Mouse (Mus musculus) neural tube, embryonic 11.5 days (tissue): ENCODE measurements around the gene Tox4. TPM values are rescaled to one million over a fixed set of nuclear protein-coding genes. Genes with fewer than 3 reads are reported as not detected.

ENCODE experiments used
- ATAC-seq: fragments of 200-750 bp; cut with Nextera tagmentation; 2 replicates; pipeline ENCODE4 v1.8.0; 2017; ENCODE audit warnings: moderate number of reproducible peaks, mild to moderate bottlenecking, moderate TSS enrichment, moderate library complexity; ENCODE audit not compliant: insufficient read depth, low FRiP score, low TSS enrichment
- DNase-seq: peaks from one replicate; pipeline ENCODE4 v3.0.0-alpha.2; 2015; ENCODE audit warnings: low spot score
- H3K27ac ChIP-seq: fragments of 300-500 bp; sonication (generic); 2 replicates; pipeline ENCODE4 v1.5.1; 2014; ENCODE audit warnings: low read depth, mild to moderate bottlenecking, low read length
- H3K27me3 ChIP-seq: fragments of 300-500 bp; sonication (generic); 2 replicates; pipeline ENCODE4 v1.6.1; 2014; ENCODE audit warnings: mild to moderate bottlenecking, low read length, mixed read lengths; ENCODE audit not compliant: control insufficient read depth, insufficient read depth
- H3K36me3 ChIP-seq: fragments of 300-500 bp; sonication (generic); 2 replicates; pipeline ENCODE4 v1.6.1; 2014; ENCODE audit warnings: mild to moderate bottlenecking, low read length, moderate library complexity, mixed read lengths; ENCODE audit not compliant: control insufficient read depth, insufficient read depth
- H3K4me1 ChIP-seq: fragments of 300-500 bp; sonication (generic); 2 replicates; pipeline ENCODE4 v1.6.1; 2014; ENCODE audit warnings: low read length, mixed read lengths; ENCODE audit not compliant: control insufficient read depth, insufficient read depth
- H3K4me2 ChIP-seq: fragments of 300-500 bp; sonication (generic); 2 replicates; pipeline ENCODE4 v1.6.1; 2014; ENCODE audit warnings: low read depth, mild to moderate bottlenecking, moderate library complexity
- H3K4me3 ChIP-seq: fragments of 300-500 bp; sonication (generic); 2 replicates; pipeline ENCODE4 v1.5.1; 2014; ENCODE audit warnings: low read depth, low read length
- H3K9ac ChIP-seq: fragments of 300-500 bp; sonication (generic); 2 replicates; pipeline ENCODE4 v1.6.1; 2014; ENCODE audit warnings: mild to moderate bottlenecking, low read length
- H3K9me3 ChIP-seq: fragments of 300-500 bp; sonication (generic); 2 replicates; pipeline ENCODE4 v1.6.1; 2016; ENCODE audit warnings: low read length; ENCODE audit not compliant: control insufficient read depth
- WGBS: fragments of 180-500 bp; shearing (Covaris S2); extraction: QIAGEN DNeasy Blood & Tissue Kit; methylation state at CpG from one replicate; pipeline ENCODE4 v1.1.7; 2014; 5-methylcytosine and 5-hydroxymethylcytosine counted together
- polyA plus RNA-seq: library from polyadenylated mRNA; unstranded; fragments of >200 nt; fragmentation: Nextera tagmentation; extraction: Ambion mirVana; gene quantifications from 2 replicates; pipeline ENCODE4 v1.2.1, GENCODE M21; 2014

The Tox4 gene
- 52.0 and 54.9 TPM in 2 replicates for polyA plus RNA-seq

GRCm38 (mm10) chr14:52278932-52279746 is at the start of gene Tox4, which contains the start of gene Rab2b:
Tox4 (plus strand) TSS chr14:52279146.
Rab2b (minus strand) TSS chr14:52279545.
- Histone ChIP-seq H3K4me2 (peak within 1 kb of the TSS; percentile 61), H3K9me3 (no peaks in the 10 kb centered on the region), H3K36me3 (peaks cover 2% of the 10 kb centered on the region; the same call in 1 of the 2 replicates), H3K27ac (peak within 1 kb of the TSS; percentile 51), H3K27me3 (no peaks in the 10 kb centered on the region), H3K4me3 (peak within 1 kb of the TSS; percentile 94), H3K9ac (peak within 1 kb of the TSS; percentile 75), H3K4me1 (peaks cover 6% of the 10 kb centered on the region)
- WGBS, result under 1% methylated on average over 65 of the region's 66 CpGs
- ATAC-seq (peak; percentile 98), DNase-seq (peak; percentile 99)

DNA sequence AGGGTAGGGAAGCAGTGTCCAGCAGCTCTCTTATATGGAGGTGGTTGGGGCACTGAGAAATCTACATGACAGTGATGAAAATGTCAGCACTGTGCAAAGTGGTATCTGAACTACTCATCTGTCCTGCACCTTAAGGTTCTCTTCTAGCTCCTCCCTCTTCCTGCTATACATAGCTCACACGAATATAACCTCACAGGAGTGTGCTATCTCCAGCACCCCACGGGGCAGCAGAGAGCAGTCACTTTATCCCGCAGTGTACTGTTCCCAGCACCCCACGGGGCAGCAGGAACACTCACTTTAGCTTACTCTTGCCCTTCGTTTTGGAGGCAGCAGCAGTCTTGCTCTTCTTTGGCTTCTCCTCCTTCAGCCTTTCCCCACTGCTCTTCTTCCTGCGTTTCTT is 46.7 kb upstream of the Tox4 start:
- H3K9me3 ChIP-seq, result no peaks in the 10 kb centered on the region
- H3K27ac ChIP-seq, result no peak overlapping the region
- no peaks in the 10 kb centered on the region for H3K4me1 ChIP-seq
- no peak overlapping the region for H3K4me3 ChIP-seq
- H3K4me2 ChIP-seq, result no peak overlapping the region
- WGBS, result 84% methylated on average over 6 of the region's 6 CpGs
- no peak overlapping the region for H3K9ac ChIP-seq
- peaks cover 21% of the 10 kb centered on the region for H3K36me3 ChIP-seq
- H3K27me3 ChIP-seq, result no peaks in the 10 kb centered on the region
- no peak for DNase-seq
- ATAC-seq, result no peak

GRCm38 (mm10) chr14:52235165-52235564 is 43.8 kb upstream of the Tox4 start:
- Histone ChIP-seq H3K9ac (no peak overlapping the region), H3K27me3 (no peaks in the 10 kb centered on the region), H3K9me3 (no peaks in the 10 kb centered on the region), H3K27ac (no peak overlapping the region), H3K4me1 (no peaks in the 10 kb centered on the region), H3K36me3 (peaks cover 18% of the 10 kb centered on the region), H3K4me2 (no peak overlapping the region), H3K4me3 (no peak overlapping the region)
- ATAC-seq, result no peak
- no peak for DNase-seq
- WGBS, result 94% methylated on average over 7 of the region's 7 CpGs

DNA sequence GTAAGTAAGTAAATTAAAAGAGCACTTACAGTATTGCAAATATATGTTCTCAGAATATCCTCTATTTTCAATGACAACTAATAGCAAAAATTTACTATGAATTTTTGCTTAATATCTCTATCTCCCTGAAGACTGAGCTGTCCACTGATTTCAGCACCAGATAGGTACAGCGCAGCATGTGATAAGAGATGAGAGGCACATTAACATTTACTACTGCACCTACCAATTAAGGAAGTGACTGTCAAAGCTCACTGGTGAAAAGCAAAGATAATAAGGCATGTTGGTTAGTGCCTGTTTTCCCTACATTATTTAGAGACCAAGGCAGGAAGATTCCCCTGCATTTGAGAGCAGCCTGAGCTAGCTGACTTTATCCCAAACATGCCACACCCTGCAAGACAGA is 42.7 kb upstream of the Tox4 start:
- no peak for ATAC-seq
- no peak for DNase-seq
- H3K9me3 ChIP-seq, result no peaks in the 10 kb centered on the region
- no peak overlapping the region for H3K4me2 ChIP-seq
- H3K36me3 ChIP-seq, result peaks cover 16% of the 10 kb centered on the region
- H3K4me3 ChIP-seq, result no peak overlapping the region
- no peak overlapping the region for H3K9ac ChIP-seq
- WGBS, result 94% methylated on average over 1 of the region's 1 CpGs
- H3K4me1 ChIP-seq, result no peaks in the 10 kb centered on the region
- no peaks in the 10 kb centered on the region for H3K27me3 ChIP-seq
- H3K27ac ChIP-seq, result no peak overlapping the region

GRCm38 (mm10) chr14:52244041-52244689 is 34.8 kb upstream of the Tox4 start:
- peak overlapping the region; percentile 72 for H3K9ac ChIP-seq
- H3K27ac ChIP-seq, result no peak overlapping the region
- under 1% methylated on average over 32 of the region's 32 CpGs for WGBS

DNA sequence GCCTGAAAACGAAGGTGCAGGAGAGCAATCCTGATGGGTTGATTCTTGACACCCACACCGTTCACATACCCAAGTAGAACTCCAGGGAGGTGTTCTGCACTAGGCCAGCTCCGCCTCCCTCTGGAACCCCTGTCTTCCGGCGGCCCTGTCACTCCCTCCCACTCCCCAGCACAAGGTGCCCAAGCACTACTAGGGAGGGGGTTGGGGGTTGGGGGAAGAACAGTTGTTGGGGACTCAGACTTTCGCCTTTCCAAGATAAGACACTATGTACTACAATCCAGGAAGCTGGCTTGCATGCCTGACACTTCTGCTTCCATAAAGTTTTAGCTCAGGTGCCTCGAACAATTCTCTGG is 34.3 kb upstream of the Tox4 start:
- H3K27me3 ChIP-seq, result no peaks in the 10 kb centered on the region
- H3K4me1 ChIP-seq, result peaks cover 8% of the 10 kb centered on the region
- H3K27ac ChIP-seq, result no peak overlapping the region
- H3K4me2 ChIP-seq, result peak overlapping the region; percentile 82
- peak overlapping the region; percentile 24 for H3K9ac ChIP-seq
- 10% methylated on average over 7 of the region's 7 CpGs for WGBS
- DNase-seq, result no peak
- H3K36me3 ChIP-seq, result no peaks in the 10 kb centered on the region
- no peaks in the 10 kb centered on the region for H3K9me3 ChIP-seq
- peak; percentile 73; the same call in 1 of the 2 replicates for ATAC-seq
- peak overlapping the region; percentile 79 for H3K4me3 ChIP-seq

More at GRCm38 (mm10) chr14:52244041-52244689, 34.8 kb upstream of the Tox4 start:
- Histone ChIP-seq H3K4me1 (peaks cover 8% of the 10 kb centered on the region), H3K4me3 (peak overlapping the region; percentile 79), H3K9me3 (no peaks in the 10 kb centered on the region), H3K27me3 (no peaks in the 10 kb centered on the region), H3K4me2 (peak overlapping the region; percentile 82), H3K36me3 (no peaks in the 10 kb centered on the region)
- peak; percentile 98 for DNase-seq
- ATAC-seq, result peak; percentile 99

DNA sequence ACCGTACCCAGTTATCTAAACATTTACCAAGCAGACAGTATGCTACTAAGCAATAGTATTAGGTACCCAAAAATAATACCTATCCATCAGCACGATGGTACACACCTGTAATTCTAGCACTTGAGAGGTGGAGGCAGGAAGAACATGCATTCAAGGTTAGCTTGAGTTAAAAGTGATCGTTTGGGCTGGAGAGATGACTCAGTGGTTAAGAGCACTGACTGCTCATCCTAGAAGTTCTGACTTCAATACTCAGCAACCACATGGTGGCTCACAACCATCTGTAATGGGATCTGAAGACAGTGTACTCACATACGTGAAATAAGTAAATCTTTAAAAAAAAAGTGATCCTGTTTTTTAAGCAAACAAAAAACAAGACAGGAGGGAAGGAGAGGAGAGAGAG is 32.8 kb upstream of the Tox4 start:
- 86% methylated on average over 4 of the region's 4 CpGs for WGBS
- ATAC-seq (no peak), DNase-seq (no peak)
- Histone ChIP-seq H3K36me3 (no peaks in the 10 kb centered on the region), H3K27ac (no peak overlapping the region), H3K9me3 (no peaks in the 10 kb centered on the region), H3K4me3 (no peak overlapping the region), H3K4me1 (peaks cover 8% of the 10 kb centered on the region), H3K9ac (no peak overlapping the region), H3K27me3 (no peaks in the 10 kb centered on the region), H3K4me2 (no peak overlapping the region)

GRCm38 (mm10) chr14:52256311-52257175 is 22.4 kb upstream of the Tox4 start:
- Histone ChIP-seq H3K4me3 (peak overlapping the region; percentile 92), H3K9me3 (no peaks in the 10 kb centered on the region), H3K36me3 (no peaks in the 10 kb centered on the region), H3K4me2 (peak overlapping the region; percentile 52), H3K27me3 (no peaks in the 10 kb centered on the region), H3K4me1 (peaks cover 10% of the 10 kb centered on the region), H3K9ac (peak overlapping the region; percentile 94), H3K27ac (no peak overlapping the region; the same call in 1 of the 2 replicates)
- DNase-seq (peak; percentile 23), ATAC-seq (no peak)
- WGBS, result 9% methylated on average over 18 of the region's 18 CpGs
